Mouse (Mus musculus) CH12.LX (cell line): Measurements from ENCODE around the gene Gm20683. TPM values are rescaled to one million over a fixed set of nuclear protein-coding genes. Genes with fewer than 3 reads are reported as not detected.
A peak's percentile ranks its signal among the peaks of the same experiment; 100 is the strongest.

ENCODE experiments used
- DNase-seq: peaks from one replicate; pipeline ENCODE4 v3.0.0-alpha.2; 2013; ENCODE audit errors: extremely low read depth
- H3K27ac ChIP-seq: 2 replicates; pipeline ENCODE4 v1.5.1; 2012; ENCODE audit warnings: low read depth, mild to moderate bottlenecking, control low read depth, moderate library complexity; ENCODE audit not compliant: insufficient read depth
- H3K27me3 ChIP-seq: replicated peaks from 2 replicates; pipeline ENCODE3; 2012; ENCODE audit warnings: inconsistent platforms
- H3K36me3 ChIP-seq, 2 experiments: replicated peaks in 1 of 2; 2 replicates each; pipeline versions ENCODE3 to v1.6.1; 2012; ENCODE audit warnings: inconsistent platforms in 1 of 2, low read length in 1 of 2, mild to moderate bottlenecking in 1 of 2, mixed read lengths in 1 of 2, moderate library complexity in 1 of 2; ENCODE audit not compliant: control insufficient read depth in 1 of 2, insufficient read depth in 1 of 2
- H3K4me1 ChIP-seq, 2 experiments: 2 replicates each; pipeline ENCODE4 v1.6.1; 2012; ENCODE audit warnings: inconsistent platforms in 1 of 2, moderate library complexity in 1 of 2; ENCODE audit not compliant: insufficient read depth in 2 of 2, control insufficient read depth in 1 of 2
- H3K4me2 ChIP-seq: 2 replicates; pipeline ENCODE4 v1.6.1; 2012; ENCODE audit warnings: low read depth, mild to moderate bottlenecking, control low read depth; ENCODE audit not compliant: poor library complexity, insufficient read depth, severe bottlenecking
- H3K4me3 ChIP-seq, 3 experiments: fragments of 150-350 bp in 1 of 3; sonication (generic) in 1 of 3; replicated peaks in 1 of 3; 2 replicates each; pipeline versions ENCODE3 to v1.5.1; 2011 to 2012; ENCODE audit warnings: low read depth in 2 of 3, low read length in 2 of 3, mild to moderate bottlenecking in 2 of 3, moderate library complexity in 2 of 3, control low read depth in 1 of 3, improper control_type of control experiment in 1 of 3, inconsistent platforms in 1 of 3, mixed read lengths in 1 of 3; ENCODE audit not compliant: poor library complexity in 1 of 3
- H3K79me2 ChIP-seq: replicated peaks from 2 replicates; pipeline ENCODE4 v1.6.1; 2012; ENCODE audit warnings: mild to moderate bottlenecking, moderate library complexity; ENCODE audit not compliant: control insufficient read depth, poor library complexity, insufficient read depth, severe bottlenecking; ENCODE audit errors: extremely low read depth
- H3K9ac ChIP-seq: 2 replicates; pipeline ENCODE4 v1.6.1; 2012; ENCODE audit warnings: low read depth, mild to moderate bottlenecking, control low read depth, moderate library complexity; ENCODE audit not compliant: insufficient read depth
- H3K9me3 ChIP-seq: replicated peaks from 2 replicates; pipeline ENCODE3; 2012; ENCODE audit warnings: low read length, inconsistent platforms, mixed read lengths
- BHLHE40 ChIP-seq: IDR thresholded peaks from 2 replicates; pipeline ENCODE4 v1.6.1; 2011; ENCODE audit warnings: mild to moderate bottlenecking, low read depth, low read length, improper control_type of control experiment
- CHD1 ChIP-seq: IDR thresholded peaks from 2 replicates; pipeline ENCODE4 v1.6.1; 2012; ENCODE audit warnings: low read depth, low read length, improper control_type of control experiment, inconsistent platforms
- CHD2 ChIP-seq: IDR thresholded peaks from 2 replicates; pipeline ENCODE4 v1.6.1; 2011; ENCODE audit warnings: low read length, improper control_type of control experiment
- CTCF ChIP-seq, 2 experiments: IDR thresholded peaks in 1 of 2; conservative IDR thresholded peaks in 1 of 2; 2 replicates each; pipeline ENCODE4 v1.5.1; 2011 to 2012; ENCODE audit warnings: low read depth in 2 of 2, low read length in 2 of 2, improper control_type of control experiment in 1 of 2, inconsistent platforms in 1 of 2, mild to moderate bottlenecking in 1 of 2, moderate library complexity in 1 of 2
- E2F4 ChIP-seq: IDR thresholded peaks from 2 replicates; pipeline ENCODE4 v1.6.1; 2011; ENCODE audit warnings: low read depth, low read length, improper control_type of control experiment; ENCODE audit not compliant: insufficient replicate concordance
- ELF1 ChIP-seq: IDR thresholded peaks from 2 replicates; pipeline ENCODE4 v1.6.1; 2014; ENCODE audit warnings: low read depth, mild to moderate bottlenecking, inconsistent platforms, low read length, improper control_type of control experiment
- EP300 ChIP-seq: IDR thresholded peaks from 2 replicates; pipeline ENCODE4 v1.6.1; 2011; ENCODE audit warnings: low read length, improper control_type of control experiment
- ETS1 ChIP-seq: conservative IDR thresholded peaks from 2 replicates; pipeline ENCODE4 v1.6.1; 2012; ENCODE audit warnings: low read depth, mild to moderate bottlenecking, inconsistent platforms, low read length, improper control_type of control experiment, moderate library complexity
- GABPA ChIP-seq: IDR thresholded peaks from 2 replicates; pipeline ENCODE4 v1.6.1; 2012; ENCODE audit warnings: low read depth, low read length, improper control_type of control experiment, inconsistent platforms; ENCODE audit not compliant: insufficient replicate concordance
- HCFC1 ChIP-seq: IDR thresholded peaks from 2 replicates; pipeline ENCODE4 v1.6.1; 2012; ENCODE audit warnings: low read depth, mild to moderate bottlenecking, inconsistent platforms, low read length, improper control_type of control experiment
- IRF4 ChIP-seq: IDR thresholded peaks from 2 replicates; pipeline ENCODE4 v1.6.1; 2014; ENCODE audit warnings: low read depth, mild to moderate bottlenecking, inconsistent platforms, low read length, improper control_type of control experiment
- JUN ChIP-seq: IDR thresholded peaks from 2 replicates; pipeline ENCODE4 v1.6.1; 2011; ENCODE audit warnings: low read depth, mild to moderate bottlenecking, low read length, improper control_type of control experiment, moderate library complexity; ENCODE audit not compliant: insufficient read depth
- JUND ChIP-seq: conservative IDR thresholded peaks from 2 replicates; pipeline ENCODE4 v1.6.1; 2011; ENCODE audit warnings: low read depth, low read length, improper control_type of control experiment
- KAT2A ChIP-seq: IDR thresholded peaks from 2 replicates; pipeline ENCODE4 v1.6.1; 2012; ENCODE audit warnings: low read length, improper control_type of control experiment, inconsistent platforms; ENCODE audit not compliant: insufficient replicate concordance
- MAFK ChIP-seq: IDR thresholded peaks from 2 replicates; pipeline ENCODE4 v1.6.1; 2011; ENCODE audit warnings: low read length, improper control_type of control experiment; ENCODE audit not compliant: insufficient replicate concordance
- MAX ChIP-seq: IDR thresholded peaks from 2 replicates; pipeline ENCODE4 v1.6.1; 2011; ENCODE audit warnings: low read length, improper control_type of control experiment
- MAZ ChIP-seq: IDR thresholded peaks from 2 replicates; pipeline ENCODE4 v1.6.1; 2012; ENCODE audit warnings: low read depth, mild to moderate bottlenecking, inconsistent platforms, low read length, improper control_type of control experiment, moderate library complexity
- MEF2A ChIP-seq: IDR thresholded peaks from 2 replicates; pipeline ENCODE4 v1.6.1; 2014; ENCODE audit warnings: low read depth, mild to moderate bottlenecking, inconsistent platforms, low read length, improper control_type of control experiment, borderline replicate concordance
- MXI1 ChIP-seq: IDR thresholded peaks from 2 replicates; pipeline ENCODE4 v1.6.1; 2011; ENCODE audit warnings: mild to moderate bottlenecking, low read depth, low read length, improper control_type of control experiment
- MYC ChIP-seq: IDR thresholded peaks from 2 replicates; pipeline ENCODE4 v1.6.1; 2011; ENCODE audit warnings: low read depth, mild to moderate bottlenecking, improper control_type of control experiment, low read length
- NELFE ChIP-seq: IDR thresholded peaks from 2 replicates; pipeline ENCODE4 v1.6.1; 2011; ENCODE audit warnings: low read depth, low read length, improper control_type of control experiment
- NRF1 ChIP-seq: IDR thresholded peaks from 2 replicates; pipeline ENCODE4 v1.6.1; 2014; ENCODE audit warnings: low read depth, mild to moderate bottlenecking, inconsistent platforms, low read length, improper control_type of control experiment, moderate library complexity
- PAX5 ChIP-seq: IDR thresholded peaks from 2 replicates; pipeline ENCODE4 v1.6.1; 2012; ENCODE audit warnings: low read length, inconsistent platforms, mixed read lengths
- POLR2A ChIP-seq: IDR thresholded peaks from 2 replicates; pipeline ENCODE4 v1.6.1; 2011; ENCODE audit warnings: low read depth, mild to moderate bottlenecking, improper control_type of control experiment, low read length
- POLR2AphosphoS2 ChIP-seq: IDR thresholded peaks from 2 replicates; pipeline ENCODE4 v1.6.1; 2011; ENCODE audit warnings: low read depth, low read length, improper control_type of control experiment
- RAD21 ChIP-seq: IDR thresholded peaks from 2 replicates; pipeline ENCODE4 v1.6.1; 2011; ENCODE audit warnings: low read depth, mild to moderate bottlenecking, low read length, improper control_type of control experiment, moderate library complexity
- RCOR1 ChIP-seq: conservative IDR thresholded peaks from 2 replicates; pipeline ENCODE4 v1.6.1; 2012; ENCODE audit warnings: low read depth, mild to moderate bottlenecking, inconsistent platforms, low read length, improper control_type of control experiment
- SIN3A ChIP-seq: IDR thresholded peaks from 2 replicates; pipeline ENCODE4 v1.6.1; 2012; ENCODE audit warnings: low read length, improper control_type of control experiment, inconsistent platforms
- SMC3 ChIP-seq: IDR thresholded peaks from 2 replicates; pipeline ENCODE4 v1.6.1; 2011; ENCODE audit warnings: low read depth, low read length, improper control_type of control experiment
- TBP ChIP-seq: conservative IDR thresholded peaks from 2 replicates; pipeline ENCODE4 v1.6.1; 2011; ENCODE audit warnings: low read depth, low read length, improper control_type of control experiment
- TCF12 ChIP-seq: IDR thresholded peaks from 2 replicates; pipeline ENCODE4 v1.6.1; 2014; ENCODE audit warnings: low read depth, mild to moderate bottlenecking, inconsistent platforms, low read length, improper control_type of control experiment
- UBTF ChIP-seq: IDR thresholded peaks from 2 replicates; pipeline ENCODE4 v1.6.1; 2012; ENCODE audit warnings: low read depth, mild to moderate bottlenecking, inconsistent platforms, low read length, improper control_type of control experiment, moderate library complexity
- USF1 ChIP-seq: IDR thresholded peaks from 2 replicates; pipeline ENCODE4 v1.6.1; 2014; ENCODE audit warnings: low read depth, mild to moderate bottlenecking, inconsistent platforms, low read length, improper control_type of control experiment
- USF2 ChIP-seq: conservative IDR thresholded peaks from 2 replicates; pipeline ENCODE4 v1.6.1; 2011; ENCODE audit warnings: low read depth, low read length, improper control_type of control experiment
- ZC3H11A ChIP-seq: IDR thresholded peaks from 2 replicates; pipeline ENCODE4 v1.6.1; 2012; ENCODE audit warnings: low read depth, mild to moderate bottlenecking, inconsistent platforms, low read length, improper control_type of control experiment
- ZKSCAN1 ChIP-seq: IDR thresholded peaks from 2 replicates; pipeline ENCODE4 v1.6.1; 2012; ENCODE audit warnings: low read depth, inconsistent platforms, low read length, improper control_type of control experiment, borderline replicate concordance
- ZMIZ1 ChIP-seq: IDR thresholded peaks from 2 replicates; pipeline ENCODE4 v1.6.1; 2012; ENCODE audit warnings: low read depth, mild to moderate bottlenecking, inconsistent platforms, low read length, improper control_type of control experiment
- ZNF384 ChIP-seq: IDR thresholded peaks from 2 replicates; pipeline ENCODE4 v1.6.1; 2012; ENCODE audit warnings: low read depth, low read length, improper control_type of control experiment, inconsistent platforms
- dilution Hi-C: fragments of 300-500 bp; cut with MboI; formaldehyde crosslinking; loops from 2 replicates; pipeline ENCODE4 v1.14.3; 2020; ENCODE audit warnings: low sequenced_read_pairs; ENCODE audit not compliant: extremely low pct_unique_long_range_greater_than_20kb, extremely low pct_ligation_motif_present
- in situ Hi-C: fragments of 300-500 bp; cut with MboI; formaldehyde crosslinking; loops from 3 replicates; pipeline ENCODE4 v1.14.3; 2019; ENCODE audit warnings: low sequenced_read_pairs, low pct_ligation_motif_present, low pct_unique_long_range_greater_than_20kb, mixed read lengths
- polyA plus RNA-seq: library from polyadenylated mRNA; unstranded; fragments of >175 nt; gene quantifications from 2 replicates; pipeline ENCODE4 v1.2.1, GENCODE M21; 2012; ENCODE audit warnings: low read depth; ENCODE audit not compliant: insufficient read length
- total RNA-seq, 2 experiments: library from RNA; depleted of rRNA; stranded (reverse); fragments of 300-350 nt in 1 of 2; fragments of >200 nt in 1 of 2; gene quantifications; 2 replicates each; pipeline ENCODE4 v1.2.3; 2012 to 2014

The Gm20683 gene
- total and polyA plus RNA-seq, 3 experiments = 1.3 to 4.8 (median 3.8) TPM

GRCm38 (mm10) chr17:25792615-25793014 lies 48.9 kb downstream of the Gm20683 start, which contains the start of gene Fam173a:
Gene Fam173a, minus strand, starts transcription at chr17:25792901.
- peak within 1 kb of the TSS; percentile 71; the same call in 1 of the 2 replicates for H3K4me2 ChIP-seq
- peaks cover 17 to 38% of the 10 kb centered on the region in 2 experiments for H3K36me3 ChIP-seq
- in situ Hi-C loops (loop anchor here (10.0 kb wide), 1 partner anchor 58 kb away; the partner anchor contains the start of gene Mslnl), dilution Hi-C loops (no loop called here)
- H3K4me3 ChIP-seq = peak within 1 kb of the TSS; percentile 67 to 83 (median 76)
- H3K9ac ChIP-seq = peak within 1 kb of the TSS; percentile 42
- TF ChIP-seq MAZ (peak; percentile 17; the same call in 1 of the 2 replicates), SIN3A (0 out of 2 replicates have a peak, but pooled peaks have one; percentile 5), RCOR1 (peak; percentile 76; the same call in 1 of the 2 replicates), MEF2A (no peak), ZKSCAN1 (no peak), GABPA (no peak), KAT2A (no peak), JUND (no peak), JUN (no peak), ZC3H11A (no peak), MAFK (no peak), MYC (no peak), POLR2AphosphoS2 (no peak), TBP (no peak), MXI1 (peak; percentile 8; the same call in 1 of the 2 replicates), ELF1 (no peak; the same call in 1 of the 2 replicates), USF2 (no peak), ZMIZ1 (no peak; the same call in 1 of the 2 replicates), RAD21 (no peak), PAX5 (no peak), USF1 (no peak), CHD2 (no peak; the same call in 1 of the 2 replicates), EP300 (0 out of 2 replicates have a peak, but pooled peaks have one; percentile 23), E2F4 (peak; percentile 82; the same call in 1 of the 2 replicates), SMC3 (no peak), IRF4 (peak; percentile 2; the same call in 1 of the 2 replicates), MAX (peak; percentile 40; the same call in 1 of the 2 replicates), CTCF (conservative IDR thresholded peaks at IDR 0.05 in 1 of 2, IDR thresholded peaks at IDR 0.05 in 1 of 2; ENCODE audit: low read depth in 2 of 2, low read length in 2 of 2) (no peak), POLR2A (no peak), NELFE (no peak), UBTF (no peak), ETS1 (no peak), TCF12 (peak; percentile 22; the same call in 1 of the 2 replicates), HCFC1 (no peak), BHLHE40 (no peak; the same call in 1 of the 2 replicates), NRF1 (no peak), ZNF384 (no peak), CHD1 (0 out of 2 replicates have a peak, but pooled peaks have one; percentile 51)
- TF ChIP-seq, all 38 proteins: peak for 10
- Histone ChIP-seq H3K79me2 (0 out of 2 replicates have a peak, but pooled peaks cover 3% of the 10 kb centered on the region), H3K27ac (peak within 1 kb of the TSS; percentile 67), H3K9me3 (no peaks in the 10 kb centered on the region), H3K4me1 (peaks cover 14 to 34% of the 10 kb centered on the region in 2 experiments), H3K27me3 (peaks cover 2% of the 10 kb centered on the region)
- DNase-seq = peak; percentile 76
